Mouse (Mus musculus) kidney, embryonic 15.5 days (tissue): ENCODE data around the gene Slc25a36. TPM values are rescaled to one million over a fixed set of nuclear protein-coding genes. Genes with fewer than 3 reads are reported as not detected.

Experiments used
- ATAC-seq: fragments of 200-750 bp; cut with Nextera tagmentation; replicated peaks from 2 replicates; pipeline ENCODE4 v1.8.0; 2017; ENCODE audit warnings: moderate TSS enrichment; ENCODE audit not compliant: low FRiP score
- H3K27ac ChIP-seq: fragments of 300-500 bp; sonication (generic); 2 replicates; pipeline ENCODE4 v1.5.1; 2015; ENCODE audit warnings: mild to moderate bottlenecking, inconsistent platforms
- H3K27me3 ChIP-seq: fragments of 300-500 bp; sonication (generic); 2 replicates; pipeline ENCODE4 v1.6.1; 2015; ENCODE audit warnings: inconsistent platforms
- H3K36me3 ChIP-seq: fragments of 300-500 bp; sonication (generic); 2 replicates; pipeline ENCODE4 v1.6.1; 2015; ENCODE audit warnings: inconsistent platforms
- H3K4me1 ChIP-seq: fragments of 300-500 bp; sonication (generic); 2 replicates; pipeline ENCODE4 v1.6.1; 2015; ENCODE audit warnings: inconsistent platforms
- H3K4me2 ChIP-seq: fragments of 300-500 bp; sonication (generic); 2 replicates; pipeline ENCODE4 v1.6.1; 2015; ENCODE audit warnings: moderate library complexity, mild to moderate bottlenecking, inconsistent platforms
- H3K4me3 ChIP-seq: fragments of 300-500 bp; sonication (generic); replicated peaks from 2 replicates; pipeline ENCODE4 v1.5.1; 2015; ENCODE audit warnings: mild to moderate bottlenecking, inconsistent platforms
- H3K9ac ChIP-seq: fragments of 300-500 bp; sonication (generic); 2 replicates; pipeline ENCODE4 v1.6.1; 2015; ENCODE audit warnings: mild to moderate bottlenecking, inconsistent platforms
- H3K9me3 ChIP-seq: fragments of 300-500 bp; sonication (generic); replicated peaks from 2 replicates; pipeline ENCODE4 v1.6.1; 2016; ENCODE audit warnings: inconsistent platforms
- WGBS: fragments of 180-500 bp; shearing (Covaris S2); methylation state at CpG from one replicate; pipeline ENCODE4 v1.1.7; 2015; ENCODE audit warnings: mixed read lengths; 5-methylcytosine and 5-hydroxymethylcytosine counted together
- polyA plus RNA-seq: library from polyadenylated mRNA; unstranded; fragments of >200 nt; fragmentation: Nextera tagmentation; extraction: Ambion mirVana; gene quantifications from 2 replicates; pipeline ENCODE4 v1.2.1, GENCODE M21; 2015

Slc25a36 gene
- polyA plus RNA-seq, 1 experiment from 2014 or later = 68.4 TPM

- Histone ChIP-seq H3K27me3 (no peaks in the 10 kb centered on the region), H3K4me2 (no peak overlapping the region), H3K27ac (peak overlapping the region; percentile 13; the same call in 1 of the 2 replicates), H3K4me3 (no peak overlapping the region), H3K9ac (no peak overlapping the region), H3K4me1 (no peaks in the 10 kb centered on the region), H3K36me3 (no peaks in the 10 kb centered on the region), H3K9me3 (no peaks in the 10 kb centered on the region)
- ATAC-seq = 0 out of 2 replicates have a peak, but pooled peaks have one; percentile 50
- WGBS = 70% methylated on average over 4 of the region's 4 CpGs
Observed at GRCm38 (mm10) chr9:97137116-97137515, 26.2 kb upstream of the Slc25a36 start.

GRCm38 (mm10) chr9:97135866-97136265 lies 24.9 kb upstream of the Slc25a36 start:
- no peak overlapping the region for H3K4me2 ChIP-seq
- WGBS = 93% methylated on average over 4 of the region's 4 CpGs
- H3K4me3 ChIP-seq = no peak overlapping the region
- H3K4me1 ChIP-seq = no peaks in the 10 kb centered on the region
- no peaks in the 10 kb centered on the region for H3K36me3 ChIP-seq
- no peaks in the 10 kb centered on the region for H3K27me3 ChIP-seq
- no peak for ATAC-seq
- H3K27ac ChIP-seq = no peak overlapping the region
- no peaks in the 10 kb centered on the region for H3K9me3 ChIP-seq
- H3K9ac ChIP-seq = no peak overlapping the region

GRCm38 (mm10) chr9:97133178-97133577 lies 22.2 kb upstream of the Slc25a36 start:
- Histone ChIP-seq H3K27ac (no peak overlapping the region), H3K9me3 (no peaks in the 10 kb centered on the region), H3K4me2 (no peak overlapping the region), H3K4me3 (no peak overlapping the region), H3K9ac (no peak overlapping the region), H3K36me3 (no peaks in the 10 kb centered on the region), H3K27me3 (no peaks in the 10 kb centered on the region), H3K4me1 (no peaks in the 10 kb centered on the region)
- WGBS = 48% methylated on average over 8 of the region's 8 CpGs
- no peak for ATAC-seq

- H3K9me3 ChIP-seq = no peaks in the 10 kb centered on the region
- no peak overlapping the region for H3K27ac ChIP-seq
- 89% methylated on average over 5 of the region's 5 CpGs for WGBS
- H3K4me2 ChIP-seq = no peak overlapping the region
- no peaks in the 10 kb centered on the region for H3K36me3 ChIP-seq
- no peaks in the 10 kb centered on the region for H3K4me1 ChIP-seq
- ATAC-seq = no peak
- no peak overlapping the region for H3K4me3 ChIP-seq
- no peaks in the 10 kb centered on the region for H3K27me3 ChIP-seq
- no peak overlapping the region for H3K9ac ChIP-seq
Observed at GRCm38 (mm10) chr9:97130001-97130400, 19.0 kb upstream of the Slc25a36 start.

DNA sequence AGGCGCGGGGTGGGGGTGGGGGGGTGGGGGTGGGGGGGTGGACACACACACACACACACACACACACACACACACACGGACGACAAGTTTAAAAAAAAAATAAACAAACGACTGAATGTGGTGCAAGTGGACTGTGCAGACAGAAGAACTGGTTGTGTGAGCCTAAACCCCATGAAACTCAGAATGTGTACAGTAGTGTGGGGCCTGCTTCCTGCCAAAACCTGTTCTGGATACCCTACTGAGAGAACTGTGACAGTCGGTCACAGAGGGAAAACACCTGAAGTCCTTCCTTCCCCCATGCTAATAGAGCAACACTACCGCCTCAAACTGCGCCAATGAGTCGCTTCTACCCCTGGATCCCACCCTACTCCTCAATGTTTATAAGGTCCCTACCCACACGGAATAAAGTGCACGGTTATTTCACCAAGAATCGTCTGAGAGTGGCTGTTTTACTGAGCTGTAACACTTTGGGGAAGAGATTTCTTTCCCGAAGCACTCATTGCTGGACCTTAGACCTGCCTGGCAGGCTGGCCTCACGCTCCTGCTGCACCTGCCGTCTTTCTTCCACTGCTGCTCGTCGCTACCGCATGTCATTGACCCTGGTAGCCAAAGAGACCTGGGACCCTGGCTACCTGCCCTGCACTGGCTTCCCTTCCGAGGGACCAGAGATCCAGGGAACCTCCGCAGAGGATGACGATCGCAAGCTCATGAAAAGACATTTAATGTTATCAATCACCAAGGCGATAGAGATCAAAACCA lies 13.2 kb upstream of the Slc25a36 start:
- Histone ChIP-seq H3K27ac (no peak overlapping the region), H3K9ac (no peak overlapping the region), H3K4me3 (no peak overlapping the region), H3K36me3 (no peaks in the 10 kb centered on the region), H3K4me1 (no peaks in the 10 kb centered on the region), H3K27me3 (no peaks in the 10 kb centered on the region), H3K4me2 (no peak overlapping the region), H3K9me3 (no peaks in the 10 kb centered on the region)
- 59% methylated on average over 23 of the region's 23 CpGs for WGBS
- ATAC-seq = 0 out of 2 replicates have a peak, but pooled peaks have one; percentile 15

- Histone ChIP-seq H3K4me2 (no peak overlapping the region), H3K4me3 (no peak overlapping the region), H3K27me3 (no peaks in the 10 kb centered on the region), H3K9ac (no peak overlapping the region), H3K9me3 (no peaks in the 10 kb centered on the region), H3K27ac (no peak overlapping the region), H3K36me3 (no peaks in the 10 kb centered on the region), H3K4me1 (no peaks in the 10 kb centered on the region)
- ATAC-seq = no peak
- WGBS = 64% methylated on average over 2 of the region's 2 CpGs
Observed at GRCm38 (mm10) chr9:97121432-97121831, 10.5 kb upstream of the Slc25a36 start.

DNA sequence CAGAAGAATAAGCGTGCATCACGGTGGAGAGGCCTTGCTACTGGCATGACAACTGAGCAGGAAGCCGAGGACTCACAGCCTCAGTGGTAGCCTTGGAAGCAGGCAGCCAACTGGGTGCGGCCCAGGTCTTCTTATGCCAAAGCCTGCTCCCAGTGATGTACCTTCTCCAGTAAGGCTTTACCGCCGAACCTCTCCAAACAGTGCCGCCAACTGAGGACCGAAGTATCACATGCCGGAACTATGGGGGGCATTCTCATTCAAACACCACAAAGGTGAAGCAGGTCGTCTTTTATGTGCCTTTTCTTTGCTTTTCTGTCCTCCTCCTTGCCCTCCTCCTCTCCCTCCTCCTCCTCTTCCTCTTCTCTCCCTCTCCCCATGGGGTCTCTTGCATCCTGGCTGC lies 3.3 kb upstream of the Slc25a36 start:
- WGBS = 89% methylated on average over 10 of the region's 10 CpGs
- Histone ChIP-seq H3K9me3 (no peaks in the 10 kb centered on the region), H3K4me3 (no peak overlapping the region), H3K27ac (no peak overlapping the region), H3K9ac (no peak overlapping the region), H3K27me3 (no peaks in the 10 kb centered on the region), H3K36me3 (no peaks in the 10 kb centered on the region), H3K4me2 (no peak overlapping the region), H3K4me1 (peaks cover 14% of the 10 kb centered on the region)
- no peak for ATAC-seq

GRCm38 (mm10) chr9:97113555-97113929 lies 2.6 kb upstream of the Slc25a36 start:
- Histone ChIP-seq H3K27me3 (no peaks in the 10 kb centered on the region), H3K36me3 (no peaks in the 10 kb centered on the region), H3K4me3 (no peak overlapping the region), H3K9ac (no peak overlapping the region), H3K27ac (no peak overlapping the region), H3K9me3 (no peaks in the 10 kb centered on the region), H3K4me1 (peaks cover 20% of the 10 kb centered on the region), H3K4me2 (no peak overlapping the region)
- ATAC-seq = no peak
- WGBS = 26% methylated on average over 5 of the region's 5 CpGs

DNA sequence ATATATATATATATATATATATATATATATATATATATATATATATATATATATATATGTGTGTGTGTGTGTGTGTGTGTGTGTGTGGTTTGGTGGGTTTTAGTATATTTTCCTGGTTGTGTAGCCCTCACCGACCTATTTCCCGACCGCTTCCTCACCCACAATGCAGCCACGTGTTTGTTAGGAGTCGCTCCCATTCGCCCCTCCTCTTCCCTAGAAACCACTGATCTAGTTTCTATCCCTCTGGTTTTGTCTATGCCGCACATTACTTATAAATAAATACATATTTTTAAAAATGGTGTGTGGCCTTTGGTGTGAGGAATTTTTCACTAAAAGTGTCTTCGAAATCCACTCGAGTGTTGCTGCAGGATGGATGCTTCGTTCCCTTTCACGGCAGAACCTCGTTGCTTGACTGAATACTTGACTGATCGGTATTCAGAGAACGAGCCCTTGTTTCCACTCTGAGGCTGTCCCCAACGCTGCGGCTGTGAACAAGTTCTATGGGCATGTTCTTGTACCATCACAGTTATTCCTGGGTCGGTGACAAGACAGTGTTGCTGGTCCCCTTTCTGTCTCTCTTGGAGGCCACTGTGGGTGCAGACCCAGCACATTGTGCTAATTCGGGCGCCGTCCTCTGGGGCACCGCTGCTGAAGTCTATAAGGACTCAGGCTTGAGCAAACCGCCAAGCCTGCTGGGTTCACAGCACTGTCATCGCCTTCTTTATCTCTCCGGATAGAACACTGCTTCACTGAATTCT lies 2.0 kb upstream of the Slc25a36 start:
- Histone ChIP-seq H3K27ac (no peak overlapping the region), H3K36me3 (no peaks in the 10 kb centered on the region), H3K27me3 (no peaks in the 10 kb centered on the region), H3K4me1 (peaks cover 20% of the 10 kb centered on the region), H3K4me3 (no peak overlapping the region), H3K9ac (no peak overlapping the region), H3K9me3 (no peaks in the 10 kb centered on the region), H3K4me2 (no peak overlapping the region)
- WGBS = 72% methylated on average over 24 of the region's 24 CpGs
- ATAC-seq = no peak

DNA sequence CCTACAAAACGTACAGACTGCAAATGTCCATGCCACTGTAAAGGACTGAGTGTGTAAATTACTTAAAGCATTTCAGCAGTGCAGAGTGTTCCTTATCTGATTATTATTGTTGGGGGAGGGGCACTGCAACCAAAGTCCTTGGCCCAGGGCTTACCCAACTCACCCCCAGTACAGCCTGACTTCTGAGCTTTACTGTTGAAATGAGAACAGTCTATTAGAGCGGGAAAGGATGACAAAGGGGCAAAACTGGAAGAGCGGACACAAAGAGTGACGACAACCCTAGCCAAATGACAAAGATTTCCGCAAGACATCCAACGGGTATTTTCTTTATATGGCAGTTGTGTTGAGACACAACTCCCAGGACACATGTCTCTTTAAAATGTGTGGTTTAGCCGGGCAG lies 1.3 kb upstream of the Slc25a36 start:
- Histone ChIP-seq H3K4me1 (peaks cover 20% of the 10 kb centered on the region), H3K9me3 (no peaks in the 10 kb centered on the region), H3K4me3 (no peak overlapping the region), H3K4me2 (no peak overlapping the region), H3K27me3 (no peaks in the 10 kb centered on the region), H3K27ac (no peak overlapping the region), H3K9ac (no peak overlapping the region), H3K36me3 (peaks cover 5% of the 10 kb centered on the region)
- 78% methylated on average over 7 of the region's 7 CpGs for WGBS
- ATAC-seq = no peak

- no peaks in the 10 kb centered on the region for H3K9me3 ChIP-seq
- H3K4me2 ChIP-seq = peak overlapping the region; percentile 76
- peaks cover 6% of the 10 kb centered on the region for H3K36me3 ChIP-seq
- peaks cover 20% of the 10 kb centered on the region for H3K4me1 ChIP-seq
- H3K4me3 ChIP-seq = peak overlapping the region; percentile 96
- no peaks in the 10 kb centered on the region for H3K27me3 ChIP-seq
- ATAC-seq = no peak
- H3K9ac ChIP-seq = peak overlapping the region; percentile 93
- 8% methylated on average over 6 of the region's 6 CpGs for WGBS
- peak overlapping the region; percentile 94 for H3K27ac ChIP-seq
Observed at GRCm38 (mm10) chr9:97111506-97111905, 549 bp upstream of the Slc25a36 start.

GRCm38 (mm10) chr9:97106481-97107160 lies 4.3 kb downstream of the Slc25a36 start:
- Histone ChIP-seq H3K27ac (no peak overlapping the region), H3K36me3 (peaks cover 6% of the 10 kb centered on the region), H3K9me3 (no peaks in the 10 kb centered on the region), H3K4me3 (no peak overlapping the region), H3K4me1 (peaks cover 24% of the 10 kb centered on the region), H3K27me3 (no peaks in the 10 kb centered on the region), H3K4me2 (no peak overlapping the region), H3K9ac (no peak overlapping the region)
- no peak for ATAC-seq
- 92% methylated on average over 5 of the region's 5 CpGs for WGBS
